ENCODE assay signal across 13 mouse cellular contexts in genomic region chr3:27665338-27665737, GRCm38 (mm10). TPM values are rescaled to one million over a fixed set of nuclear protein-coding genes. Genes with fewer than 3 reads are reported as not detected.
A peak's percentile ranks its signal among the peaks of the same experiment; 100 is the strongest.
DNase-seq lines count a peak whose midpoint lies in the region; ATAC-seq and TF ChIP-seq lines count a peak whose summit lies in the region.
"Had no signal": no experiment of that assay in that cellular context is flagged by ENCODE, and none has a peak within 500 bp of the region (broad histone marks: within the 10 kb centered on the region; RNA-seq: fewer than 3 reads in every experiment).

No protein-coding gene starts in this region.

- no peaks in the 10 kb centered on the region for H3K27me3 ChIP-seq in kidney, adult 2 months (replicated peaks; ENCODE audit: control insufficient read depth, insufficient read depth, low read length)
- H3K27me3 ChIP-seq in CH12.LX (replicated peaks) = no peaks in the 10 kb centered on the region
- no peaks in the 10 kb centered on the region for H3K27me3 ChIP-seq in midbrain, embryonic 15.5 days (replicated peaks)
- H3K27me3 ChIP-seq: forebrain, embryonic 12.5 days; liver, embryonic 13.5 days had no signal

- H3K36me3 ChIP-seq in kidney, adult 2 months (ENCODE audit: control insufficient read depth, insufficient read depth, low read length) = no peaks in the 10 kb centered on the region
- no peaks in the 10 kb centered on the region for H3K36me3 ChIP-seq in CH12.LX (replicated peaks in 1 of 2; ENCODE audit: control insufficient read depth in 1 of 2, insufficient read depth in 1 of 2, low read length in 1 of 2)
- no peaks in the 10 kb centered on the region for H3K36me3 ChIP-seq in midbrain, embryonic 15.5 days (replicated peaks)
- H3K36me3 ChIP-seq: forebrain, embryonic 12.5 days; liver, embryonic 13.5 days had no signal

- in situ Hi-C loops in CH12.LX (cut with MboI; ENCODE audit: low pct_ligation_motif_present, low pct_unique_long_range_greater_than_20kb, low sequenced_read_pairs) = no loop called here

- H3K4me1 ChIP-seq in kidney, adult 2 months (ENCODE audit: control insufficient read depth, insufficient read depth, low read length) = peaks cover 21% of the 10 kb centered on the region
- peaks cover 0 to 9% of the 10 kb centered on the region in 2 experiments; a peak in 2 of 4 replicates for H3K4me1 ChIP-seq in CH12.LX (ENCODE audit: control insufficient read depth in 1 of 2, insufficient read depth in 2 of 2)
- 0 out of 2 replicates have a peak, but pooled peaks cover 2% of the 10 kb centered on the region for H3K4me1 ChIP-seq in midbrain, embryonic 15.5 days
- H3K4me1 ChIP-seq: forebrain, embryonic 12.5 days had no signal

- 0 out of 2 replicates have a peak, but pooled peaks have one; percentile 3 for TF ChIP-seq CTCF in kidney, adult 2 months (conservative IDR thresholded peaks at IDR 0.05; ENCODE audit: insufficient read depth, insufficient read length, low read depth, low read length)
- TF ChIP-seq CTCF in CH12.LX (conservative IDR thresholded peaks at IDR 0.05 in 1 of 2, IDR thresholded peaks at IDR 0.05 in 1 of 2; ENCODE audit: low read depth in 2 of 2, low read length in 2 of 2) = no peak

- WGBS in kidney, adult 2 months = 5% methylated on average over 1 of the region's 1 CpGs
- WGBS in midbrain, embryonic 15.5 days = 0% methylated on average over 1 of the region's 1 CpGs

- H3K9me3 ChIP-seq in CH12.LX (replicated peaks; ENCODE audit: low read length) = no peaks in the 10 kb centered on the region
- H3K9me3 ChIP-seq in midbrain, embryonic 15.5 days = no peaks in the 10 kb centered on the region
- H3K9me3 ChIP-seq: forebrain, embryonic 12.5 days; liver, embryonic 13.5 days had no signal

- dilution Hi-C loops in CH12.LX (cut with MboI; ENCODE audit: extremely low pct_ligation_motif_present, extremely low pct_unique_long_range_greater_than_20kb, low sequenced_read_pairs) = no loop called here

- no peak for TF ChIP-seq EP300 in CH12.LX (IDR thresholded peaks at IDR 0.05; ENCODE audit: low read length)

- no peak overlapping the region for H3K4me3 ChIP-seq in kidney, adult 2 months (ENCODE audit: insufficient read depth, low read depth, low read length)
- H3K4me3 ChIP-seq in CH12.LX (replicated peaks in 1 of 3; ENCODE audit: low read depth in 2 of 3, low read length in 2 of 3, poor library complexity in 1 of 3) = no peak overlapping the region
- H3K4me3 ChIP-seq in midbrain, embryonic 15.5 days = no peak overlapping the region
- H3K4me3 ChIP-seq: forebrain, embryonic 12.5 days; liver, embryonic 13.5 days had no signal

- H3K4me2 ChIP-seq in CH12.LX (ENCODE audit: insufficient read depth, low read depth, poor library complexity, severe bottlenecking) = no peak overlapping the region
- H3K4me2 ChIP-seq in midbrain, embryonic 15.5 days = no peak overlapping the region
- H3K4me2 ChIP-seq: forebrain, embryonic 12.5 days; liver, embryonic 13.5 days had no signal

- peak overlapping the region; percentile 44; the same call in 1 of the 2 replicates for H3K27ac ChIP-seq in kidney, adult 2 months (ENCODE audit: insufficient read depth, low read depth, low read length)
- no peak overlapping the region for H3K27ac ChIP-seq in CH12.LX (ENCODE audit: insufficient read depth, low read depth)
- H3K27ac ChIP-seq in midbrain, embryonic 15.5 days = no peak overlapping the region
- H3K27ac ChIP-seq: forebrain, embryonic 12.5 days; liver, embryonic 13.5 days had no signal

- 0 out of 2 replicates have a peak, but pooled peaks have one; percentile 11 for ATAC-seq in granulocyte monocyte progenitor cell, adult 5-6 weeks (replicated peaks; ENCODE audit: poor library complexity, severe bottlenecking)
- ATAC-seq in megakaryocyte progenitor cell, adult 5-6 weeks (replicated peaks; ENCODE audit: poor library complexity) = no peak
- no peak for ATAC-seq in midbrain, embryonic 15.5 days (replicated peaks)

- TF ChIP-seq RAD21 in CH12.LX (IDR thresholded peaks at IDR 0.05; ENCODE audit: low read depth, low read length) = no peak

- TF ChIP-seq POLR2A in kidney, adult 2 months (IDR thresholded peaks at IDR 0.05; ENCODE audit: low read depth, low read length) = no peak
- TF ChIP-seq POLR2A in CH12.LX (IDR thresholded peaks at IDR 0.05; ENCODE audit: low read depth, low read length) = no peak

- H3K79me2 ChIP-seq in CH12.LX (replicated peaks; ENCODE audit: control insufficient read depth, extremely low read depth, insufficient read depth, poor library complexity, severe bottlenecking) = no peaks in the 10 kb centered on the region

- no peak overlapping the region for H3K9ac ChIP-seq in CH12.LX (ENCODE audit: insufficient read depth, low read depth)
- H3K9ac ChIP-seq in midbrain, embryonic 15.5 days = no peak overlapping the region
- H3K9ac ChIP-seq: forebrain, embryonic 12.5 days; liver, embryonic 13.5 days had no signal

- DNase-seq in kidney, adult 2 months = peak; percentile 43
- DNase-seq in kidney, postnatal 14 days = no peak
- DNase-seq in 416B (ENCODE audit: low read depth) (peak; percentile 40), CH12.LX (ENCODE audit: extremely low read depth) (peak; percentile 18)
- no peak for DNase-seq in adrenal gland, adult 2 months
- DNase-seq: kidney, adult 18-20 months; layer of hippocampus, adult 9-11 months; liver, embryonic 13.5 days; retina, postnatal 1 day had no signal

TF ChIP-seq in CH12.LX, 34 proteins besides CTCF, POLR2A, EP300 and RAD21:
- TF ChIP-seq ZMIZ1 (IDR thresholded peaks at IDR 0.05; ENCODE audit: low read depth, low read length) (no peak), MAZ (IDR thresholded peaks at IDR 0.05; ENCODE audit: low read depth, low read length) (no peak), ELF1 (IDR thresholded peaks at IDR 0.05; ENCODE audit: low read depth, low read length) (0 out of 2 replicates have a peak, but pooled peaks have one; percentile 29), ZNF384 (IDR thresholded peaks at IDR 0.05; ENCODE audit: low read depth, low read length) (no peak), MAFK (IDR thresholded peaks at IDR 0.05; ENCODE audit: insufficient replicate concordance, low read length) (no peak)

RNA-seq across cellular contexts. Expression of gene Fndc3b, which starts 45.8 kb away (rescaled TPM):
- polyA plus RNA-seq in kidney, adult 2 months (2012; rRNA removed) = 12.1 and 14.2 TPM in 2 replicates
- total RNA-seq in CH12.LX (2012; rRNA removed) (0.04 TPM in 1 of 2 replicates, not detected in the other), CH12.LX (2014; rRNA removed) (0.05 TPM in 1 of 2 replicates, not detected in the other)
- 0.03 and 0.08 TPM in 2 replicates for polyA plus RNA-seq in CH12.LX (2012; ENCODE audit: insufficient read length, low read depth)
- 48.8 and 58.5 TPM in 2 replicates for total RNA-seq in granulocyte monocyte progenitor cell, adult 5-6 weeks (2014; fragmentation: Nextera tagmentation)
- 21.3 and 24.0 TPM in 2 replicates for total RNA-seq in granulocyte monocyte progenitor cell, adult 5-6 weeks (2017)
- 37.6 and 40.6 TPM in 2 replicates for total RNA-seq in megakaryocyte progenitor cell, adult 5-6 weeks (2015)
- 14.2 and 15.0 TPM in 2 replicates for total RNA-seq in megakaryocyte progenitor cell, adult 5-6 weeks (2017)
- 100 to 1,000 TPM in 1 of 2 experiments, 10 to 100 TPM in 1; 88.9 to 120 TPM for total RNA-seq in adrenal gland, adult 2 months (2021)
- 15.5 and 27.9 TPM in 2 replicates for polyA plus RNA-seq in adrenal gland, adult 2 months (2012; rRNA removed)
- polyA plus RNA-seq in midbrain, embryonic 15.5 days (2015; fragmentation: Nextera tagmentation; extraction: Ambion mirVana) = 9.2 and 9.7 TPM in 2 replicates

Comparison
In these comparisons a context has a peak if more than half of its experiments do, and no peak if none do; other contexts are left out.
1. DNase-seq: peak in kidney, adult 2 months (single experiment), 416B (single experiment) and CH12.LX (single experiment); none in kidney, postnatal 14 days (single experiment) and adrenal gland, adult 2 months (single experiment).
2. RNA of gene Fndc3b, which starts 45.8 kb away (total RNA-seq): 88.9 to 120 TPM in adrenal gland, adult 2 months, 21.3 to 58.5 TPM in granulocyte monocyte progenitor cell, adult 5-6 weeks and 14.2 to 40.6 TPM in megakaryocyte progenitor cell, adult 5-6 weeks; 0.04 to 0.05 TPM in CH12.LX; every median in the first group is over 10 times any median in the second.